Mouse (Mus musculus) left cerebral cortex, postnatal 4 days (tissue): ENCODE data around the gene Nptxr. TPM values are rescaled to one million over a fixed set of nuclear protein-coding genes. Genes with fewer than 3 reads are reported as not detected.

Experiments used
- DNase-seq: peaks from one replicate; pipeline ENCODE4 v3.0.0-alpha.2; 2022
- intact Hi-C: fragments of 180-260 bp; cut with DNase I; formaldehyde crosslinking; loops from one replicate; pipeline ENCODE4 v1.15.1; 2025
- total RNA-seq, 2 experiments: library from RNA; stranded (reverse); gene quantifications; 2 replicates each; pipeline ENCODE4 v1.2.3; 2021

The Nptxr gene
- total RNA-seq, 2 experiments from 2014 or later, result 240 to 277 TPM

GRCm38 (mm10) chr15:79755977-79756625 is 48.5 kb downstream of the Nptxr start:
- intact Hi-C loops, result loop anchor here (10.0 kb wide), 1 partner anchor 159 kb away; no protein-coding TSS in a partner anchor
- DNase-seq, result no peak

- DNase-seq, result no peak
- intact Hi-C loops, result loop anchor here (10.0 kb wide), 1 partner anchor 160 kb away; no protein-coding TSS in a partner anchor
Observed at GRCm38 (mm10) chr15:79755176-79755575, 49.4 kb downstream of the Nptxr start.

GRCm38 (mm10) chr15:79753873-79754272 is 50.7 kb downstream of the Nptxr start:
- DNase-seq, result no peak
- intact Hi-C loops, result loop anchor here (10.0 kb wide), 1 partner anchor 161 kb away; no protein-coding TSS in a partner anchor

- DNase-seq, result no peak
- intact Hi-C loops, result loop anchor here (10.0 kb wide), 1 partner anchor 161 kb away; no protein-coding TSS in a partner anchor
Observed at GRCm38 (mm10) chr15:79753420-79753752, 51.2 kb downstream of the Nptxr start.

GRCm38 (mm10) chr15:79752742-79753419 is 51.7 kb downstream of the Nptxr start:
- DNase-seq, result peak; percentile 72
- intact Hi-C loops, result loop anchor here (10.0 kb wide), 1 partner anchor 162 kb away; no protein-coding TSS in a partner anchor

GRCm38 (mm10) chr15:79751772-79752171 is 52.8 kb downstream of the Nptxr start:
- DNase-seq, result no peak
- intact Hi-C loops, result loop anchor here (10.0 kb wide), 1 partner anchor 163 kb away; no protein-coding TSS in a partner anchor

GRCm38 (mm10) chr15:79750266-79750665 is 54.3 kb downstream of the Nptxr start:
- no peak for DNase-seq
- intact Hi-C loops, result loop anchor here (10.0 kb wide), 1 partner anchor 165 kb away; no protein-coding TSS in a partner anchor

GRCm38 (mm10) chr15:79749162-79749561 is 55.4 kb downstream of the Nptxr start:
- DNase-seq, result no peak
- intact Hi-C loops, result no loop called here

- intact Hi-C loops, result no loop called here
- DNase-seq, result peak; percentile 57
Observed at GRCm38 (mm10) chr15:79747998-79748397, 56.6 kb downstream of the Nptxr start.

GRCm38 (mm10) chr15:79745883-79746282 is 58.7 kb downstream of the Nptxr start:
- DNase-seq, result no peak
- intact Hi-C loops, result no loop called here

- intact Hi-C loops, result no loop called here
- no peak for DNase-seq
Observed at GRCm38 (mm10) chr15:79745312-79745711, 59.3 kb downstream of the Nptxr start.

GRCm38 (mm10) chr15:79744742-79745141 is 59.8 kb downstream of the Nptxr start:
- intact Hi-C loops, result no loop called here
- no peak for DNase-seq

GRCm38 (mm10) chr15:79744001-79744400 is 60.6 kb downstream of the Nptxr start:
- no peak for DNase-seq
- intact Hi-C loops, result no loop called here

GRCm38 (mm10) chr15:79742706-79743023 is 61.9 kb downstream of the Nptxr start:
- DNase-seq, result no peak
- intact Hi-C loops, result no loop called here

- DNase-seq, result peak; percentile 96
- intact Hi-C loops, result no loop called here
Observed at GRCm38 (mm10) chr15:79741921-79742705, 62.5 kb downstream of the Nptxr start, which contains the start of gene Sun2. Sun2 (minus strand) TSS chr15:79742536.

- peak; percentile 60 for DNase-seq
- intact Hi-C loops, result no loop called here
Observed at GRCm38 (mm10) chr15:79741173-79741858, 63.2 kb downstream of the Nptxr start.

GRCm38 (mm10) chr15:79740739-79741138 is 63.8 kb downstream of the Nptxr start:
- intact Hi-C loops, result no loop called here
- DNase-seq, result no peak
